Comparison of ENCODE assay signal across 14 mouse cellular contexts in genomic region chr11:40561400-40561799, GRCm38 (mm10).
"Had no signal": no experiment of that assay in that cellular context is flagged by ENCODE, and none has a peak within 500 bp of the region (broad histone marks: within the 10 kb centered on the region; RNA-seq: fewer than 3 reads in every experiment).

No protein-coding gene starts in this region.

- H3K9ac ChIP-seq: neural tube, embryonic 15.5 days; stomach, embryonic 15.5 days had no signal

- H3K4me3 ChIP-seq: neural tube, embryonic 15.5 days; stomach, embryonic 15.5 days had no signal

- H3K4me1 ChIP-seq: stomach, embryonic 15.5 days had no signal

- DNase-seq: retina, postnatal 1 day; right cerebral cortex, postnatal 14 days; right cerebral cortex, postnatal 25 days; right cerebral cortex, postnatal 4 days; spleen, adult 18-20 months; thymus, adult 18-20 months; thymus, adult 2 months; thymus, postnatal 14 days; thymus, postnatal 25 days; thymus, postnatal 36 days; thymus, postnatal 4 days had no signal

- H3K27me3 ChIP-seq: neural tube, embryonic 15.5 days; stomach, embryonic 15.5 days had no signal

- H3K36me3 ChIP-seq: neural tube, embryonic 15.5 days; stomach, embryonic 15.5 days had no signal

- H3K4me2 ChIP-seq: neural tube, embryonic 15.5 days; stomach, embryonic 15.5 days had no signal

- H3K9me3 ChIP-seq: neural tube, embryonic 15.5 days; stomach, embryonic 15.5 days had no signal

- H3K27ac ChIP-seq: neural tube, embryonic 15.5 days; stomach, embryonic 15.5 days; stomach, postnatal 0 days had no signal
